Mouse (Mus musculus) inflammation-experienced regulatory T-cells (primary cell): ENCODE results near the gene Clstn1. TPM values are rescaled to one million over a fixed set of nuclear protein-coding genes. Genes with fewer than 3 reads are reported as not detected.

Experiments
- polyA plus RNA-seq, 2 experiments: library from polyadenylated mRNA; unstranded; fragments of 100-300 nt; shearing (Covaris generic); gene quantifications; one replicate each; pipeline ENCODE4 v1.2.1; 2017

Clstn1 gene
- 10 to 100 TPM; 18.0 to 40.2 TPM for polyA plus RNA-seq

GRCm38 (mm10) chr4:149586044-149586782, at the start of gene Clstn1:
Gene Clstn1 (plus strand): TSS chr4:149586468.

Other genes starting within 250 kb of the Clstn1 start
- 10 to 100 TPM; 37.8 to 40.6 TPM for gene Ube4b, start 159.7 kb upstream of the Clstn1 start, polyA plus RNA-seq
- 1 to 10 TPM in 1 of 2 experiments, not detected in 1; 1.0 TPM for gene Rbp7, start 131.5 kb upstream of the Clstn1 start, polyA plus RNA-seq
- gene Tmem274, start 109.1 kb upstream of the Clstn1 start, polyA plus RNA-seq, result not detected
- gene Nmnat1, start 101.3 kb upstream of the Clstn1 start, polyA plus RNA-seq, result 1 to 10 TPM; 3.5 to 7.5 TPM
- 10 to 100 TPM; 31.3 to 33.8 TPM for gene Lzic, start 101.2 kb upstream of the Clstn1 start, polyA plus RNA-seq
- 1 to 10 TPM; 3.1 to 4.5 TPM for gene Ctnnbip1, start 68.2 kb upstream of the Clstn1 start, polyA plus RNA-seq
- gene Pik3cd, start 116.1 kb downstream of the Clstn1 start, polyA plus RNA-seq, result 100 to 1,000 TPM; 228 to 339 TPM
- gene Tmem201, start 151.6 kb downstream of the Clstn1 start, polyA plus RNA-seq, result 10 to 100 TPM; 20.0 to 28.8 TPM
- 10 to 100 TPM in 1 of 2 experiments, 1 to 10 TPM in 1; 7.9 to 10.9 TPM for gene Slc25a33, start 187.8 kb downstream of the Clstn1 start, polyA plus RNA-seq